ENCODE assay signal across 21 mouse cellular contexts in the genomic region with DNA sequence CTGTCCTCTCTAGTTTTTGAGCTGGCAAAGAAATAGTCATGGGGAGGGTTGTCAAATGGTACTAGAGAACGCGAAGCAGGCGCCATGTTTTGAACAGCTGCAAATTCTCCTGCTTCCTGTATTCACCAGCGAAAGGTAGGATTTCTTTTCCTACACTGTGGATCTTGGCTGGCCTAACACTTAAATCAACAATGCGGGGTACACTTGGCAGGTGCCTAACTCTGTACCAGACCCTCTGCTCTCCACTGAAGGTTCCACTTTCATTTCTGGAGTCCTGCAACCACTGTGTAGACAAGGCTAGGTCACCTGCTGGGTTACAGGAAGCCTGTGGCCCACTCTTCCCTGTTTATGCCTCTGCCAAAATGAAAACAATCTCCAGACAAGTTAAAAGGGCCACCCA.
A peak's percentile ranks its signal among the peaks of the same experiment; 100 is the strongest.
DNase-seq lines count a peak whose midpoint lies in the region; ATAC-seq and TF ChIP-seq lines count a peak whose summit lies in the region.
"Had no signal": no experiment of that assay in that cellular context is flagged by ENCODE, and none has a peak within 500 bp of the region (broad histone marks: within the 10 kb centered on the region; RNA-seq: fewer than 3 reads in every experiment).

No protein-coding gene starts in this region.

- DNase-seq in heart, postnatal 0 days (ENCODE audit: low spot score) = peak; percentile 5
- DNase-seq in heart, adult 18-20 months = no peak
- DNase-seq in layer of hippocampus, adult 2 months (ENCODE audit: low spot score in 2 of 2) = no peak
- no peak for DNase-seq in layer of hippocampus, adult 9-10 months (ENCODE audit: low spot score)
- DNase-seq in B cell, adult 2 months = no peak
- DNase-seq in heart, postnatal 14 days = no peak
- DNase-seq: adrenal gland, postnatal 10 days; cerebellum, postnatal 25 days; forebrain, postnatal 0 days; gastrocnemius, adult 2 months; kidney, postnatal 36 days; liver, embryonic 13.5 days; lung, postnatal 4 days; right cerebral cortex, postnatal 4 days had no signal

- no peak for ATAC-seq in heart, postnatal 0 days (ENCODE audit: insufficient read depth, low read depth)
- no peak for ATAC-seq in limb, embryonic 12.5 days (ENCODE audit: insufficient number of reproducible peaks, insufficient read depth, low FRiP score, low TSS enrichment, low read depth)
- no peak for ATAC-seq in neural tube, embryonic 13.5 days (ENCODE audit: low read depth)
- ATAC-seq: activated CD4-positive, CD25-positive, alpha-beta regulatory T cell, adult 4 months; forebrain, postnatal 0 days had no signal

- H3K27ac ChIP-seq in heart, postnatal 0 days (ENCODE audit: low read depth) = no peak overlapping the region
- peak overlapping the region; percentile 85 for H3K27ac ChIP-seq in layer of hippocampus, adult 2 months
- H3K27ac ChIP-seq in limb, embryonic 12.5 days = peak overlapping the region; percentile 57
- peak overlapping the region; percentile 42 for H3K27ac ChIP-seq in neural tube, embryonic 13.5 days (replicated peaks)
- H3K27ac ChIP-seq: forebrain, embryonic 10.5 days; gastrocnemius, adult 2 months; liver, embryonic 13.5 days; lung, embryonic 15.5 days; stomach, postnatal 0 days had no signal

- no peak overlapping the region for H3K9ac ChIP-seq in heart, postnatal 0 days (replicated peaks; ENCODE audit: low read depth, low read length)
- H3K9ac ChIP-seq in limb, embryonic 12.5 days (replicated peaks) = no peak overlapping the region
- H3K9ac ChIP-seq in neural tube, embryonic 13.5 days = 0 out of 2 replicates have a peak overlapping the region, but pooled peaks have one; percentile 17
- H3K9ac ChIP-seq: forebrain, postnatal 0 days; liver, embryonic 13.5 days; lung, embryonic 15.5 days had no signal

- TF ChIP-seq EP300 in heart, postnatal 0 days (IDR thresholded peaks at IDR 0.05; ENCODE audit: low read depth) = no peak

- peaks cover 10% of the 10 kb centered on the region; the same call in 1 of the 2 replicates for H3K4me1 ChIP-seq in heart, postnatal 0 days (ENCODE audit: control insufficient read depth, insufficient read depth)
- H3K4me1 ChIP-seq in limb, embryonic 12.5 days (replicated peaks) = peaks cover 32% of the 10 kb centered on the region
- peaks cover 36% of the 10 kb centered on the region for H3K4me1 ChIP-seq in neural tube, embryonic 13.5 days (replicated peaks)
- H3K4me1 ChIP-seq: liver, embryonic 13.5 days; lung, embryonic 15.5 days had no signal

- no peak overlapping the region for H3K4me2 ChIP-seq in heart, postnatal 0 days (ENCODE audit: low read depth, low read length)
- H3K4me2 ChIP-seq in limb, embryonic 12.5 days = peak overlapping the region; percentile 35; the same call in 1 of the 2 replicates
- peak overlapping the region; percentile 37 for H3K4me2 ChIP-seq in neural tube, embryonic 13.5 days
- H3K4me2 ChIP-seq: liver, embryonic 13.5 days; lung, embryonic 15.5 days had no signal

- no peak for TF ChIP-seq CTCF in heart, postnatal 0 days (IDR thresholded peaks at IDR 0.05; ENCODE audit: low read depth)
- TF ChIP-seq CTCF in layer of hippocampus, adult 2 months (conservative IDR thresholded peaks at IDR 0.05) = no peak

- no peaks in the 10 kb centered on the region for H3K9me3 ChIP-seq in heart, postnatal 0 days (replicated peaks; ENCODE audit: control insufficient read depth, low read length)
- H3K9me3 ChIP-seq in limb, embryonic 12.5 days = no peaks in the 10 kb centered on the region
- H3K9me3 ChIP-seq in neural tube, embryonic 13.5 days = no peaks in the 10 kb centered on the region
- H3K9me3 ChIP-seq: forebrain, embryonic 10.5 days; liver, embryonic 13.5 days; lung, embryonic 15.5 days had no signal

- no peaks in the 10 kb centered on the region for H3K36me3 ChIP-seq in heart, postnatal 0 days (replicated peaks; ENCODE audit: control insufficient read depth, insufficient read depth, low read length)
- H3K36me3 ChIP-seq in limb, embryonic 12.5 days = no peaks in the 10 kb centered on the region
- no peaks in the 10 kb centered on the region for H3K36me3 ChIP-seq in neural tube, embryonic 13.5 days
- H3K36me3 ChIP-seq: forebrain, embryonic 10.5 days; G1E; liver, embryonic 13.5 days; lung, embryonic 15.5 days had no signal

- WGBS in heart, postnatal 0 days = 85% methylated on average over 5 of the region's 5 CpGs
- 37% methylated on average over 5 of the region's 5 CpGs for WGBS in limb, embryonic 12.5 days
- WGBS in neural tube, embryonic 13.5 days = 58% methylated on average over 5 of the region's 5 CpGs

- intact Hi-C loops in heart, postnatal 14 days (cut with DNase I) = loop anchor here (10.0 kb wide), 1 partner anchor 417 kb away; no protein-coding TSS in a partner anchor

- H3K27me3 ChIP-seq in heart, postnatal 0 days (ENCODE audit: control insufficient read depth, insufficient read depth, low read length) = 0 out of 2 replicates have a peak, but pooled peaks cover 3% of the 10 kb centered on the region
- peaks cover 46% of the 10 kb centered on the region for H3K27me3 ChIP-seq in limb, embryonic 12.5 days
- peaks cover 83% of the 10 kb centered on the region for H3K27me3 ChIP-seq in neural tube, embryonic 13.5 days
- H3K27me3 ChIP-seq: liver, embryonic 13.5 days; lung, embryonic 15.5 days had no signal

- no peak overlapping the region for H3K4me3 ChIP-seq in heart, postnatal 0 days (ENCODE audit: low read depth, low read length)
- H3K4me3 ChIP-seq in layer of hippocampus, adult 2 months = no peak overlapping the region
- H3K4me3 ChIP-seq in limb, embryonic 12.5 days (replicated peaks) = no peak overlapping the region
- H3K4me3 ChIP-seq in neural tube, embryonic 13.5 days = no peak overlapping the region
- H3K4me3 ChIP-seq: forebrain, embryonic 10.5 days; gastrocnemius, adult 2 months; liver, embryonic 13.5 days; lung, embryonic 15.5 days had no signal
